Mouse (Mus musculus) myocyte (in vitro differentiated cells): ENCODE measurements around the gene Map4k5. TPM values are rescaled to one million over a fixed set of nuclear protein-coding genes. Genes with fewer than 3 reads are reported as not detected.

Source experiments
- H3K27me3 ChIP-seq: one replicate; pipeline ENCODE4 v1.6.1; 2011; ENCODE audit not compliant: control insufficient read depth, insufficient read depth, insufficient read length
- H3K36me3 ChIP-seq: one replicate; pipeline ENCODE4 v1.6.1; 2011; ENCODE audit not compliant: control insufficient read depth, insufficient read depth
- H3K4me2 ChIP-seq: one replicate; pipeline ENCODE4 v1.6.1; 2011; ENCODE audit warnings: low read depth, control low read depth
- H3K4me3 ChIP-seq: one replicate; pipeline ENCODE4 v1.5.1; 2011; ENCODE audit warnings: mild to moderate bottlenecking, control low read depth, moderate library complexity
- H3K79me2 ChIP-seq: one replicate; pipeline ENCODE4 v1.6.1; 2011; ENCODE audit not compliant: control insufficient read depth, insufficient read depth
- H3ac ChIP-seq: one replicate; pipeline ENCODE4 v1.6.1; 2011; ENCODE audit not compliant: control insufficient read depth, insufficient read length
- CEBPB ChIP-seq: IDR thresholded peaks from 2 replicates; pipeline ENCODE4 v1.6.1; 2011; ENCODE audit warnings: mild to moderate bottlenecking, moderate library complexity; ENCODE audit not compliant: poor library complexity, insufficient read depth, severe bottlenecking
- E2F4 ChIP-seq: IDR thresholded peaks from one replicate; pipeline ENCODE4 v1.6.1; 2011; ENCODE audit warnings: mild to moderate bottlenecking, control low read depth, moderate library complexity; ENCODE audit not compliant: insufficient read depth
- MAX ChIP-seq: IDR thresholded peaks from one replicate; pipeline ENCODE4 v1.6.1; 2011; ENCODE audit warnings: low read depth, mild to moderate bottlenecking, control low read depth
- MYOD1 ChIP-seq, 3 experiments: IDR thresholded peaks; one replicate each; pipeline ENCODE4 v1.6.1; 2011; ENCODE audit warnings: control low read depth in 2 of 3, low read depth in 2 of 3, mild to moderate bottlenecking in 2 of 3, moderate library complexity in 1 of 3; ENCODE audit not compliant: insufficient read length in 2 of 3, control insufficient read depth in 1 of 3
- MYOG ChIP-seq, 3 experiments: IDR thresholded peaks; one replicate each; pipeline ENCODE4 v1.6.1; 2011; ENCODE audit warnings: control low read depth in 2 of 3, low read depth in 2 of 3, mild to moderate bottlenecking in 2 of 3; ENCODE audit not compliant: insufficient read length in 2 of 3, control insufficient read depth in 1 of 3, insufficient read depth in 1 of 3
- POLR2A ChIP-seq: IDR thresholded peaks from one replicate; pipeline ENCODE4 v1.6.1; 2011; ENCODE audit warnings: low read depth, mild to moderate bottlenecking, control low read depth, moderate library complexity; ENCODE audit not compliant: insufficient read length
- POLR2AphosphoS2 ChIP-seq: IDR thresholded peaks from one replicate; pipeline ENCODE4 v1.6.1; 2011; ENCODE audit warnings: low read depth, control low read depth; ENCODE audit not compliant: insufficient read length
- REST ChIP-seq: IDR thresholded peaks from one replicate; pipeline ENCODE4 v1.6.1; 2011; ENCODE audit warnings: mild to moderate bottlenecking, control low read depth, moderate library complexity; ENCODE audit not compliant: insufficient read depth, insufficient read length
- SRF ChIP-seq: IDR thresholded peaks from one replicate; pipeline ENCODE4 v1.6.1; 2011; ENCODE audit warnings: low read depth; ENCODE audit not compliant: control insufficient read depth, insufficient read length
- TCF12 ChIP-seq: IDR thresholded peaks from one replicate; pipeline ENCODE4 v1.6.1; 2011; ENCODE audit warnings: mild to moderate bottlenecking, control low read depth; ENCODE audit not compliant: poor library complexity, insufficient read depth, severe bottlenecking
- TCF3 ChIP-seq: IDR thresholded peaks from one replicate; pipeline ENCODE4 v1.6.1; 2011; ENCODE audit warnings: low read depth, control low read depth; ENCODE audit not compliant: insufficient read length
- USF1 ChIP-seq: IDR thresholded peaks from one replicate; pipeline ENCODE4 v1.6.1; 2011; ENCODE audit warnings: low read depth, mild to moderate bottlenecking, control low read depth, moderate library complexity
- polyA plus RNA-seq: library from polyadenylated mRNA; unstranded; fragments of >200 nt; fragmentation: generic; extraction: Trizol; gene quantifications from one replicate; pipeline ENCODE4 v1.2.1, GENCODE M21; 2012; ENCODE audit warnings: missing spikeins

The Map4k5 gene
- polyA plus RNA-seq, 1 experiment: 6.1 TPM

- Histone ChIP-seq H3K79me2 (no peaks in the 10 kb centered on the region), H3K4me2 (no peak overlapping the region), H3ac (no peak overlapping the region), H3K36me3 (no peaks in the 10 kb centered on the region), H3K4me3 (no peak overlapping the region), H3K27me3 (no peaks in the 10 kb centered on the region)
- TF ChIP-seq REST (no peak), TCF12 (no peak), POLR2AphosphoS2 (no peak), E2F4 (no peak), TCF3 (no peak), MYOG (IDR thresholded peaks at IDR 0.05; ENCODE audit: control insufficient read depth in 1 of 3, insufficient read depth in 1 of 3, insufficient read length in 2 of 3, low read depth in 2 of 3) (no peak), CEBPB (no peak), MYOD1 (IDR thresholded peaks at IDR 0.05; ENCODE audit: control insufficient read depth in 1 of 3, insufficient read length in 2 of 3, low read depth in 2 of 3) (no peak), POLR2A (no peak), USF1 (no peak), MAX (no peak), SRF (no peak)
These were observed 133.6 kb downstream of the Map4k5 start for GRCm38 (mm10) chr12:69759267-69759885.

DNA sequence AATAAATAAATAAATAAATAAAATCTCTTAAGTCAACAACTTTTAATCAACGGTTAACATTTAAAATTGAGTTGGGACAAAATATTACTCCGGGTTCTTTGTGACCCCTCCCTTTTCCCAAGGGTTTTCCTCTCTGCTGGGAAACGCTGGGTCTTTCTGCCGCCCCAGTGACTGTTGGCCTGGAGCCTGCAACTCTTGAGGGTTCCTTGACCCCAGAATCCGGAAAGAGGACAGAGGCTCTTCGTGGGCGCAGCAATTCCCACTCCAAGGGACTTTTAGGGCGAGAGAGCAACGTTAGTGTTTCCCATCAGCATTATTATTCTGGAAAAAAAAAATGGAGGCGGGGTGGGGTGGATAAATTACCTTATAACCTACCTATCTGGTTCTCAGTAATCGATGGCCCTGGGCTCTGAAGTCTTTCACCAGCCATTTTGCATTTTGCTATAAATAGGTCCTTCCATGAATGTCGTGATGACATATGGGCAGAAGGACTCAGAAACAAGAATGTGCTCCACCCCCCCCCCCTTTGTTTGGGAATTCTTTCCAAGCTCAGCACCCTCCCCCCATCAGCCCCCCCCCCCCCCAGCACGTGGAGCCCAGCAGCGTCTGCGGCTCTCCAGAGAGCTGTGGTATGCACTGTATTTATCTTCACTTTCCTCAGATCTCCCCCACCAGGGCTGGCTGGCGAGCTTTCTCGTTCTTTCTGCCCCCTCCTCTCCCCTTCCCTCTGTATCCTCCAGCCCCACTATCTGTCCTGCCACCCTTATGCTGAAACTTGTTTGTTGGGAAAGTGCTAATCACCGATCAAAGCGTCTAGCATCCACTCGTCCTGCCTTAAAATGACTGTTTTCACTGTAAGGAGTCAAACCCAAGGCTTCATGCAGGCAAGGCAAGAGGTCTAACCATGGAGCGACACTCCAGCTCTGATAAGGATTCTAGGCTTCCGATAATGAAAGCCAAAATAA lies 134.5 kb downstream of the Map4k5 start:
- Histone ChIP-seq H3K27me3 (no peaks in the 10 kb centered on the region), H3ac (no peak overlapping the region), H3K36me3 (no peaks in the 10 kb centered on the region), H3K79me2 (no peaks in the 10 kb centered on the region), H3K4me3 (no peak overlapping the region), H3K4me2 (peak overlapping the region; percentile 56)
- TF ChIP-seq TCF3 (no peak), CEBPB (no peak), MAX (no peak), SRF (no peak), USF1 (no peak), MYOD1 (IDR thresholded peaks at IDR 0.05; ENCODE audit: control insufficient read depth in 1 of 3, insufficient read length in 2 of 3, low read depth in 2 of 3) (no peak), TCF12 (no peak), POLR2A (no peak), E2F4 (no peak), MYOG (IDR thresholded peaks at IDR 0.05; ENCODE audit: control insufficient read depth in 1 of 3, insufficient read depth in 1 of 3, insufficient read length in 2 of 3, low read depth in 2 of 3) (no peak)

DNA sequence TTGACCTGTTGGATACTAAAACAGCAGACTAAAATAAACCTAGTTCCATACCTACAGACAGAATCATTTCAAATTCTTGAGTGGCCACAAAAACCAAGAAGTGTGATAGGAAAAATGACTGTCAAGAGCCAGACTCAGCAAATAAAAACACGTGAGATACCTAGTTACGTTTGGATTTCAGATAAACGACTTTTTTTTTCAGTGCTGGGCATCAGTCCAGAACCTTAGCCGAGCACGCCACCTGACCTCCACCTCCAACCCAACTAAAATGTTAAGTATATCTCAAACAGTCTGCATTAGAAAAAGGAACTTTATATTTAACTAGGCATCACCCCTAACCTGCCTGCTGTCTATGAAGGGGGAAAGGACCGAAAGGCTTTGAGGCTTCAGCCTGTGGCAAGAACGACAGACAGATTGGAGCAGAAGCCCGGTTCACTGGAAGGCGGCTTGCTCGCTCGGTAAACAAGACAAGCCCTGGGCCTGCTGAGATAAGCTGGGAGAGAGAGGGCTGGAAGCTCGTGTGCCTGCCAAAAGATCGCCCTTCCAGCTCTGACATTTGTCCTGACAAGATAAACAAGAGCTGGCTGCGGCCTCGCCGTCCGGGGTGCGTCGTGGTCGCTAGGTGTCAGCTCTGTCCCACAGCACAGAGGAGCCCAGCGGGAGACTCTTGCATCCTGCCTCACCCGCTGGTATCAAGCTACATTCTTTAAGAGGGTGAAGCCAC lies 135.4 kb downstream of the Map4k5 start:
- TF ChIP-seq TCF3 (no peak), TCF12 (no peak), POLR2A (no peak), REST (no peak), POLR2AphosphoS2 (no peak), SRF (no peak), USF1 (no peak)
- Histone ChIP-seq H3K27me3 (no peaks in the 10 kb centered on the region), H3K4me2 (peak overlapping the region; percentile 60), H3K36me3 (no peaks in the 10 kb centered on the region), H3ac (no peak overlapping the region), H3K4me3 (no peak overlapping the region), H3K79me2 (no peaks in the 10 kb centered on the region)

DNA sequence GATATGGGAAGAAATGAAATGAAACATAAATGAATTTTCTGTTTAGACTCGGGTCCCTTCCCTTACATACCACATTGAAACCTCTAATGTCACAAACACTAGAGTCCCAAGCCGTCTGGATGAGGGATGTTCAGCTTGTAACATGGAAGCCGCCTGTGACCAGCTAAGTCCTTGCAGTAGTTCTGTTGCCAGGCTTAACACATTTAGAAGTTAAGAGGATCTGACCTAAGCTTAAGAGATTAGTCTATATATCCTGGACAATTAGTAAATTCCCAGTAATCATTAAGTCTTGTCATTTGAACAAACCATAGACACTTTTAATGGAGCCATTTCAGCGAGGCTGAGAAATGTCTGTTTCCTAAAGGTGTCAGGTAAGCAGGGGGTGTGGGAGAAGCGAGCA lies 137.0 kb downstream of the Map4k5 start:
- Histone ChIP-seq H3K27me3 (no peaks in the 10 kb centered on the region), H3K79me2 (no peaks in the 10 kb centered on the region), H3ac (no peak overlapping the region)

More for the DNA sequence above, 137.0 kb downstream of the Map4k5 start:
- no peak overlapping the region for H3K4me3 ChIP-seq
- H3K4me2 ChIP-seq: no peak overlapping the region
- TF ChIP-seq TCF3 (no peak), CEBPB (no peak), TCF12 (no peak), MYOG (IDR thresholded peaks at IDR 0.05; ENCODE audit: control insufficient read depth in 1 of 3, insufficient read depth in 1 of 3, insufficient read length in 2 of 3, low read depth in 2 of 3) (no peak), POLR2A (no peak), POLR2AphosphoS2 (no peak), SRF (no peak), MYOD1 (IDR thresholded peaks at IDR 0.05; ENCODE audit: control insufficient read depth in 1 of 3, insufficient read length in 2 of 3, low read depth in 2 of 3) (no peak), USF1 (no peak), E2F4 (no peak), REST (no peak), MAX (no peak)
- no peaks in the 10 kb centered on the region for H3K36me3 ChIP-seq
